Mouse (Mus musculus) E14TG2a.4 (cell line): Measurements from ENCODE around the gene Capn1.

Experiments used
- CTCF ChIP-seq: conservative IDR thresholded peaks from 2 replicates; pipeline ENCODE4 v1.5.1; 2014; ENCODE audit warnings: low read length
- POU5F1 ChIP-seq: IDR thresholded peaks from 2 replicates; pipeline ENCODE4 v1.6.1; 2014; ENCODE audit warnings: low read length, borderline replicate concordance

- TF ChIP-seq CTCF (no peak), POU5F1 (no peak)
Measured at GRCm38 (mm10) chr19:6014991-6015510, 646 bp downstream of the Capn1 start.
